Mouse (Mus musculus) kidney, adult 11 months (tissue): ENCODE measurements around the gene Arpin.

Experiments used
- DNase-seq: peaks from one replicate; pipeline ENCODE4 v3.0.0; 2022

Arpin gene

GRCm38 (mm10) chr7:79934862-79935510 is at the start of gene Arpin:
TSS of gene Arpin (minus strand) at chr7:79935359.
- peak; percentile 79 for DNase-seq

DNA sequence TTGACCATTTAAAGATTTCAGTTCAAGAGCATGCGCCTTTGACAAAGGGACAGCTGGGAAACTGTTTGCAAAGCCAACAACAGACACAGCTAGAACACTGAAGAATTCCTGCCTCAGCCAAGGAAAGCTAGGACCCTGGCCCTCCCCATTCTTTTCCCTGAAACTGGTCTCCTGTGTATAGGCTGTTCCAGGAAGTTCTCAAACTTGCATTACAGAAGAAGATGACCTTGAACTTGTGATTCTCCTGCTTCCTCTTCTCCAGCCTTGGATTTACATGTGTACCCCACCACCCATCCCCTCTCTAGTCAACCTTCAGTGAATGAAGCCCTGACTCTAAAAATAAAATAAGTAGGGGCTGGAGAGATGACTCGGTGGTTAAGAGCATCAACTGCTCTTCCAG is 40.2 kb upstream of the Arpin start:
- DNase-seq: no peak

- no peak for DNase-seq
These were observed 37.0 kb upstream of the Arpin start for GRCm38 (mm10) chr7:79972195-79972594.

DNA sequence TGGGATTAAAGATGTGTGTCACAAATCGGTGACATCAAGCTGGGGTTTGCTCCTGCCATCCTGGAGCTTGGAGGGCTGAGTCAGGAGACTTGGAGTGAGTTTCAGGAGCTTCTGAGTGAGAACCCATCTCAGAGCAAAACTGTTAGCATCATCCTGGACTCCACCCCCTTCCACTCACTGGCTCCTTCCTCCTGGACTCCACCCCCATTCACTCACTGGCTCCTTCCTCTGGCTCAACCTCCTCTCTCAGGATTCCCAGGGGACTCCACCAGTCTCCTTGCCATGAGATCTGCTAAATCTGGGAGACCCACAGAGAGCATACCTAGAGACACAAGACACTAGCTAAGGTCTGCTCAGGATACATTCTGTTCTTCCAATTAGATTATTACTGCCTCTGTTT is 35.2 kb upstream of the Arpin start:
- DNase-seq: no peak

- DNase-seq: no peak
These were observed 33.2 kb upstream of the Arpin start for GRCm38 (mm10) chr7:79968326-79968725.

GRCm38 (mm10) chr7:79961600-79961999 is 26.4 kb upstream of the Arpin start:
- DNase-seq: no peak

DNA sequence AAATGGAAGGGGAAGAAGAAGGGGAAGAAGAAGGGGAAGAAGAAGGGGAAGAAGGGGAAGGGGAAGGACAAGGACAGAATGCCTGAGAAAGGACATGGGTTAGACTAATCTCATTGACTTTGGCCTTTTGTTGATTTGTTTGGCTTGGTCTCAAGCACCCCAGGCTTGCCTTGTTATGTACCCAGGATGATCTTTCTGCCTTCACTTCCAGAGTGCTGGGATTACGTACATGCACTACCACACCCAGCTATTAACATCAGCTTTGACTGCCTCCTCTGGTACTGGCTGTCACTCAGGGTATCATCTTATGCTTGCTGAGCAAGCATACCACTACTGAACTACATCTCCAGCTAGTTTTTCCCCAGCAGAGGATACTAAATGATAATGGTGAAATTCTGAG is 21.0 kb upstream of the Arpin start:
- DNase-seq: no peak

DNA sequence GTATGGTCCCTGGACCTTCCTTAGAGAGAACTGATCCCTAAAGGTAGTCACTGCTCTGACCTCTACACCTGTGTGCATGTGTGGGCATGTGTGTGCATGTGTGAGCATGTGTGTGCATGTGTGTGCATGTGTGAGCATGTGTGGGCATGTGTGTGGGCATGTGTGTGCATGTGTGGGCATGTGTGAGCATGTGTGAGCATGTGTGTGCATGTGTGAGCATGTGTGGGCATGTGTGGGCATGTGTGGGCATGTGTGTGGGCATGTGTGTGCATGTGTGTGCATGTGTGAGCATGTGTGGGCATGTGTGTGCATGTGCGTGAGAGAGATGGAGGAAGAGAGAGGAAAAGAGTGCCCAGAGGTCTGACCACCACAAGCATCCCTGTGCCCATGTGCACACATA is 19.7 kb upstream of the Arpin start:
- no peak for DNase-seq

- DNase-seq: no peak
These were observed 15.9 kb upstream of the Arpin start for GRCm38 (mm10) chr7:79951038-79951437.

DNA sequence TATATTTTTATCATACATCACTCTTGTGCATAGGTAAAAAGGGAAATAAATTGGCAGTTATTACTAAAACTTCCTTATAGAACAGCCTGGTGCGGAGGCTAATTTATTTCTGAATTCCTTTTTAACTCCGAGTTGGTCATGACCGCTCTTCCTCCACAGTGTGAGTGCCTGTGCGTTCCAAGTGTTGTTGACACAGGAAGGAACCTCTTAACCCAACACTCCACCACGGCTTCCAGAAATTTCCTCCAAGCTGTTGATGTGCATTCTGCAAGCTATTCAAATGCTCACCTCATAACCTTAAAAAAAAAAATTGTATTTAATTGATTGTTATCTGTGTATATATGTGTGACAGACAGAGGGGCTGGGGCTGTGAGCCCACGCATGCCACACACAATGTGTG is 15.1 kb upstream of the Arpin start:
- DNase-seq: no peak

GRCm38 (mm10) chr7:79935511-79936205 is 499 bp upstream of the Arpin start:
- peak; percentile 82 for DNase-seq

DNA sequence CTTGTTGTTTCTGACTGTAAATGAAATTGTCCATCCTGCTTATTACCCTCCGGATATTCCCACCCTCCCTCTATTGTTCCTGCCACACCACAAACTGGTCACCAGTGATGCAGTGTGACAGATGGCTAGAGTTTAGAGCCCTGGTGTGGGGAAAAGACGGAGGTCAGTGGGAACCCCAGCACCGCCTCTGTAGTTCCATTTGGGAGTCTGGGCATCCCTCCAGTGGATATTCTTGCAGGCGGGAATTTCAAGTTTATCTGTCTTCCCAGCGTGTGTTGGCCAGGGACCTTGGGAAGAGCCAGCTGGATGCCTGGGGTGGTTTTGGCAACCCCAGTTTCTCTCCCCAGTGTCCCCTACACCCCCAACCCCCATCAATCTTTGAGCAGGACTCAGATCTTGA is 698 bp downstream of the Arpin start:
- no peak for DNase-seq

DNA sequence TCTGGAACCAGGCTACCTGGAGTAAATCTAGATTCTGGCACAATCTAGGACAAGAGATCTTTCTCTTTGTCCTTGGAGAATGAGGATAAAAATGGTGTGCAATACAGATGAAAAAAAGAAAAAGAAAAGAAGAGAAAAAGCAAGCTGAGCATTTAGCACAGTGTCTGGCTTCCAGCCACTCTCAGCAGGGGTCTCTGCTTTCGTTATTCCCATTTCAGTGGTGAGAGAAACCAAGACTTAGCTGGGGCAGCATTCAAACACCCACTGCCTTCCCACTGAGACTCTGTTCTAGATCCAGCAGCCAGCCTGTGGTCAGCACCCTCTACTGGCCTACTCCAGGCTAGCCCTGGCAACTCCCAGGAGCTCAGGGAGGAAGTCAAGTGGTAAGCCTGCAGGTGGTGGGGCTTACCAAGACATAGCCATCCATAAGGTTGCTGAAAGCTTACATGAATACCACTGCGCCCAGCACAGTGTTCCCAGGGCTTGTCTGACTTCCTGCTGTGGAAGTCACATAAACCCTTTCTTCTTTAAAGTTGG is 6.6 kb downstream of the Arpin start:
- no peak for DNase-seq

GRCm38 (mm10) chr7:79920344-79920983 is 14.7 kb downstream of the Arpin start, which contains the start of gene Ap3s2:
TSS of gene Ap3s2 (minus strand) at chr7:79920649.
- peak; percentile 89 for DNase-seq

DNA sequence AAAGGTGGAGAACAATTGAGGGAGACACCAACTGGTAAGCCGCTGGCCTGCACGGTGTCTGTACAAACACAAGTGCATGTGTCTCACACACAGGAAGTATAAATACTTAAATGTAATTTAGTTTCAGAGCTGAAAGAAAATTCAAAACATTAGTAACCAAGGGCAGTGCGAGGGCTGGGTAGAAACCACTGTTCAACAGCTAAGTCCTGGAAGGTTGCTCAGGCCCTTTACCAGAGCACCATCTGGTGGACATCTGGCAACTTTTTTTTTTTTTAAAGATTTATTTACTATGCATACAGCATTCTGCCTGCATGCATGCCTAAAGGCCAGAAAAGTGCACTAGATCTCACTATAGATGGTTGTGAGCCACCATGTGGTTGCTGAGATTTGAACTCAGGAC is 20.6 kb downstream of the Arpin start:
- DNase-seq: no peak

DNA sequence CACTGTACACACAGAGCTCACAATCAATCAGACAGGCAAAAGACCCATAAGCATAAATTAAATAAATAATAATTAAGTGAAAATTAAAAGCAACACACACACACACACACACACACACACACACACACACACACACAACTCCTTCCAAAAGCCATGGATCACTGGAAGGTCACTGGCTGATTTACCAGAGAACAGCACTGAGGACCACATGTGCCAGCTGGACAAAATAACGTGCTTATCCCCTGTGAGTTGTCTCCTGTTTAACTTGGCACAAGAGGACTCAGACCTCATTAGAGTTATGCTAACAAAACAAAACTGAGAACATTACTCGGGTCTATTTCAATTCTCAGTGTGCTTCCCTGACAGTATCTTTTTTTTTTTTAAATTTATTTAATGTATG is 27.8 kb downstream of the Arpin start:
- no peak for DNase-seq

DNA sequence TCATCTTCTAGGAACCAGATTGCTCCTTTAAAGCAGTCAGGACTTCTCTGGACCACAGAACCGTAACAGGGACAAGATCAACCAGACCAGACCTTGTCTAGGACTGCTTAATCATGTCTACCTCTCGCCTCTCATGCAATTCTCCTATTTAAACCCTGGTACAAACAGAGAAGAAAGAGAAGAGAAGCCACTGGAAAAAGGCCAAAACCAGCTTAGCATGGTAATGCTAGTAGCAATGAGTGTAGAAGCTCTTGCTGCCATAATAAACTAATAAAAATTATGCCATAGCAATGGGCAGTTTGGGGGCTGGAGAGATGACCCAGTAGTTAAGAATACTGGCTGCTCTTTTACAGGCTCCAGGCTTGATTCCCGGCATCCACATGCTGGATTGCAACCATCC is 28.2 kb downstream of the Arpin start:
- no peak for DNase-seq

GRCm38 (mm10) chr7:79905193-79905592 is 30.0 kb downstream of the Arpin start:
- DNase-seq: no peak

GRCm38 (mm10) chr7:79903160-79903792 is 31.9 kb downstream of the Arpin start:
- no peak for DNase-seq

- no peak for DNase-seq
These were observed 34.4 kb downstream of the Arpin start for GRCm38 (mm10) chr7:79900753-79901152.

- DNase-seq: no peak
These were observed 39.9 kb downstream of the Arpin start for GRCm38 (mm10) chr7:79895225-79895624.

- DNase-seq: no peak
These were observed 40.4 kb downstream of the Arpin start for GRCm38 (mm10) chr7:79894790-79895189.
